Mouse (Mus musculus): ENCODE measurements around the gene Zbtb9. TPM values are rescaled to one million over a fixed set of nuclear protein-coding genes. Genes with fewer than 3 reads are reported as not detected.

The Zbtb9 gene
- total and polyA plus RNA-seq, 3 experiments = 10.7 to 13.4 TPM; not detected in 1

GRCm38 (mm10) chr17:26971247-26971905, 1.6 kb upstream of the Zbtb9 start:
- no peaks in the 10 kb centered on the region for H3K27me3 ChIP-seq (ENCODE audit: control insufficient read depth in 1 of 2, insufficient read depth in 2 of 2, low read length in 2 of 2)
- H3K9ac ChIP-seq (ENCODE audit: control insufficient read depth, low read depth, low read length, poor library complexity, severe bottlenecking) = no peak overlapping the region
- TF ChIP-seq CHD2 (IDR thresholded peaks at IDR 0.05; ENCODE audit: low read length) = no peak
- TF ChIP-seq USF1 (IDR thresholded peaks at IDR 0.05; ENCODE audit: low read depth, low read length) = no peak
- no peak for TF ChIP-seq CHD1 (IDR thresholded peaks at IDR 0.05; ENCODE audit: low read depth, low read length)
- TF ChIP-seq ZNF384 (IDR thresholded peaks at IDR 0.05; ENCODE audit: low read depth, low read length) = no peak
- no peak for TF ChIP-seq NRF1 (IDR thresholded peaks at IDR 0.05; ENCODE audit: insufficient read depth, low read depth, low read length, poor library complexity, severe bottlenecking)
- TF ChIP-seq MAFK (IDR thresholded peaks at IDR 0.05; ENCODE audit: borderline replicate concordance, low read depth, low read length) = no peak
- no peak for TF ChIP-seq GABPA (IDR thresholded peaks at IDR 0.05; ENCODE audit: low read depth, low read length)
- no peak for TF ChIP-seq MXI1 (IDR thresholded peaks at IDR 0.05; ENCODE audit: low read depth, low read length)
- no peak overlapping the region for H3K4me3 ChIP-seq (ENCODE audit: control insufficient read depth in 1 of 2, insufficient read depth in 1 of 2, low read depth in 2 of 2, low read length in 2 of 2)
- H3K79me2 ChIP-seq (ENCODE audit: control insufficient read depth, insufficient read depth, low read length, poor library complexity) = peaks cover 34% of the 10 kb centered on the region
- DNase-seq (ENCODE audit: low read depth, low spot score) = no peak
- H3K4me1 ChIP-seq (ENCODE audit: control insufficient read depth in 1 of 2, insufficient read depth in 2 of 2, low read length in 2 of 2) = peaks cover 0 to 22% of the 10 kb centered on the region in 2 experiments; a peak in 3 of 4 replicates
- H3K9me3 ChIP-seq (replicated peaks; ENCODE audit: insufficient read depth, low read length) = no peaks in the 10 kb centered on the region
- H3K36me3 ChIP-seq (ENCODE audit: control insufficient read depth in 1 of 2, insufficient read depth in 2 of 2, low read length in 2 of 2) = peaks cover 1 to 26% of the 10 kb centered on the region in 2 experiments; a peak in 2 of 4 replicates
- no peak overlapping the region for H3K27ac ChIP-seq (ENCODE audit: control insufficient read depth, low read depth, low read length)

GRCm38 (mm10) chr17:26972107-26972506, 860 bp upstream of the Zbtb9 start:
- Histone ChIP-seq H3K9me3 (replicated peaks; ENCODE audit: insufficient read depth, low read length) (no peaks in the 10 kb centered on the region), H3K27ac (ENCODE audit: control insufficient read depth, low read depth, low read length) (peak overlapping the region; percentile 62), H3K79me2 (ENCODE audit: control insufficient read depth, insufficient read depth, low read length, poor library complexity) (peaks cover 37% of the 10 kb centered on the region), H3K9ac (ENCODE audit: control insufficient read depth, low read depth, low read length, poor library complexity, severe bottlenecking) (peak overlapping the region; percentile 86), H3K27me3 (ENCODE audit: control insufficient read depth in 1 of 2, insufficient read depth in 2 of 2, low read length in 2 of 2) (no peaks in the 10 kb centered on the region), H3K36me3 (ENCODE audit: control insufficient read depth in 1 of 2, insufficient read depth in 2 of 2, low read length in 2 of 2) (peaks cover 3 to 26% of the 10 kb centered on the region in 2 experiments; a peak in 3 of 4 replicates), H3K4me3 (ENCODE audit: control insufficient read depth in 1 of 2, insufficient read depth in 1 of 2, low read depth in 2 of 2, low read length in 2 of 2) (peak overlapping the region; percentile 73 to 87), H3K4me1 (ENCODE audit: control insufficient read depth in 1 of 2, insufficient read depth in 2 of 2, low read length in 2 of 2) (peaks cover 0 to 22% of the 10 kb centered on the region in 2 experiments; a peak in 3 of 4 replicates)
- TF ChIP-seq USF2 (IDR thresholded peaks at IDR 0.05; ENCODE audit: borderline replicate concordance in 1 of 2, insufficient read depth in 1 of 2, low read depth in 1 of 2, low read length in 2 of 2) (no peak), CHD1 (IDR thresholded peaks at IDR 0.05; ENCODE audit: low read depth, low read length) (peak; percentile 71; the same call in 1 of the 2 replicates), ZNF384 (IDR thresholded peaks at IDR 0.05; ENCODE audit: low read depth, low read length) (peak; percentile 89), ZKSCAN1 (IDR thresholded peaks at IDR 0.05; ENCODE audit: low read depth, low read length) (0 out of 2 replicates have a peak, but pooled peaks have one; percentile 4)
- no peak for DNase-seq (ENCODE audit: low read depth, low spot score)

GRCm38 (mm10) chr17:26974547-26974946, 1.6 kb downstream of the Zbtb9 start:
- DNase-seq (ENCODE audit: low read depth, low spot score) = no peak
- Histone ChIP-seq H3K27me3 (ENCODE audit: control insufficient read depth in 1 of 2, insufficient read depth in 2 of 2, low read length in 2 of 2) (no peaks in the 10 kb centered on the region), H3K9me3 (replicated peaks; ENCODE audit: insufficient read depth, low read length) (no peaks in the 10 kb centered on the region), H3K79me2 (ENCODE audit: control insufficient read depth, insufficient read depth, low read length, poor library complexity) (peaks cover 37% of the 10 kb centered on the region), H3K36me3 (ENCODE audit: control insufficient read depth in 1 of 2, insufficient read depth in 2 of 2, low read length in 2 of 2) (peaks cover 3 to 33% of the 10 kb centered on the region in 2 experiments; a peak in 3 of 4 replicates), H3K27ac (ENCODE audit: control insufficient read depth, low read depth, low read length) (no peak overlapping the region), H3K4me1 (ENCODE audit: control insufficient read depth in 1 of 2, insufficient read depth in 2 of 2, low read length in 2 of 2) (peaks cover 0 to 30% of the 10 kb centered on the region in 2 experiments), H3K4me3 (ENCODE audit: control insufficient read depth in 1 of 2, insufficient read depth in 1 of 2, low read depth in 2 of 2, low read length in 2 of 2) (no peak overlapping the region), H3K9ac (ENCODE audit: control insufficient read depth, low read depth, low read length, poor library complexity, severe bottlenecking) (no peak overlapping the region)
- TF ChIP-seq MAX (IDR thresholded peaks at IDR 0.05; ENCODE audit: low read length) (no peak), CHD1 (IDR thresholded peaks at IDR 0.05; ENCODE audit: low read depth, low read length) (no peak), UBTF (IDR thresholded peaks at IDR 0.05; ENCODE audit: borderline replicate concordance, insufficient read depth, low read depth, low read length) (no peak), RCOR1 (IDR thresholded peaks at IDR 0.05; ENCODE audit: low read depth, low read length) (no peak), MAZ (IDR thresholded peaks at IDR 0.05; ENCODE audit: low read depth, low read length) (no peak), GATA1 (IDR thresholded peaks at IDR 0.05; ENCODE audit: low read depth, low read length) (no peak), ZMIZ1 (IDR thresholded peaks at IDR 0.05; ENCODE audit: low read depth, low read length) (no peak)
